Mouse (Mus musculus): ENCODE data around the gene Stx8. TPM values are rescaled to one million over a fixed set of nuclear protein-coding genes. Genes with fewer than 3 reads are reported as not detected.

Stx8 gene
- polyA plus RNA-seq, 1 experiment from 2014 or later, result 68.1 TPM

- Histone ChIP-seq H3K27me3 (no peaks in the 10 kb centered on the region), H3K27ac (no peak overlapping the region), H3K4me2 (no peak overlapping the region), H3K9me3 (no peaks in the 10 kb centered on the region), H3K36me3 (peaks cover 4% of the 10 kb centered on the region; the same call in 1 of the 2 replicates), H3K4me1 (peaks cover 14% of the 10 kb centered on the region), H3K9ac (no peak overlapping the region), H3K4me3 (no peak overlapping the region)
- WGBS, result 91% methylated on average over 7 of the region's 7 CpGs
- no peak for ATAC-seq (ENCODE audit: insufficient number of reproducible peaks, insufficient read depth, low FRiP score, low TSS enrichment, low read depth)
These were observed 56.0 kb downstream of the Stx8 start for GRCm38 (mm10) chr11:68021976-68022375.

- no peak for ATAC-seq (ENCODE audit: insufficient number of reproducible peaks, insufficient read depth, low FRiP score, low TSS enrichment, low read depth)
- no peaks in the 10 kb centered on the region for H3K9me3 ChIP-seq
- H3K27ac ChIP-seq, result no peak overlapping the region
- H3K4me1 ChIP-seq, result peaks cover 14% of the 10 kb centered on the region
- WGBS, result 64% methylated on average over 5 of the region's 5 CpGs
- H3K4me2 ChIP-seq, result no peak overlapping the region
- H3K36me3 ChIP-seq, result peaks cover 4% of the 10 kb centered on the region; the same call in 1 of the 2 replicates
- no peaks in the 10 kb centered on the region for H3K27me3 ChIP-seq
- no peak overlapping the region for H3K4me3 ChIP-seq
- no peak overlapping the region for H3K9ac ChIP-seq
These were observed 56.9 kb downstream of the Stx8 start for GRCm38 (mm10) chr11:68022895-68023294.

GRCm38 (mm10) chr11:68023811-68024369, 57.9 kb downstream of the Stx8 start:
- H3K4me2 ChIP-seq, result no peak overlapping the region
- no peaks in the 10 kb centered on the region for H3K9me3 ChIP-seq
- no peak overlapping the region for H3K27ac ChIP-seq
- H3K27me3 ChIP-seq, result no peaks in the 10 kb centered on the region
- no peak overlapping the region for H3K9ac ChIP-seq
- WGBS, result 64% methylated on average over 8 of the region's 8 CpGs
- peaks cover 4% of the 10 kb centered on the region; the same call in 1 of the 2 replicates for H3K36me3 ChIP-seq
- peaks cover 14% of the 10 kb centered on the region for H3K4me1 ChIP-seq
- ATAC-seq (ENCODE audit: insufficient number of reproducible peaks, insufficient read depth, low FRiP score, low TSS enrichment, low read depth), result no peak
- no peak overlapping the region for H3K4me3 ChIP-seq

GRCm38 (mm10) chr11:68026590-68026989, 60.6 kb downstream of the Stx8 start:
- 81% methylated on average over 5 of the region's 5 CpGs for WGBS
- H3K4me2 ChIP-seq, result no peak overlapping the region

GRCm38 (mm10) chr11:68029079-68029478, 63.1 kb downstream of the Stx8 start:
- Histone ChIP-seq H3K9ac (no peak overlapping the region), H3K36me3 (no peaks in the 10 kb centered on the region), H3K4me3 (no peak overlapping the region), H3K4me2 (no peak overlapping the region), H3K27ac (no peak overlapping the region), H3K4me1 (peaks cover 2% of the 10 kb centered on the region; the same call in 1 of the 2 replicates), H3K27me3 (no peaks in the 10 kb centered on the region), H3K9me3 (no peaks in the 10 kb centered on the region)
- ATAC-seq (ENCODE audit: insufficient number of reproducible peaks, insufficient read depth, low FRiP score, low TSS enrichment, low read depth), result no peak
- WGBS, result 69% methylated on average over 4 of the region's 4 CpGs

More at GRCm38 (mm10) chr11:68026590-68026989, 60.6 kb downstream of the Stx8 start:
- Histone ChIP-seq H3K36me3 (peaks cover 4% of the 10 kb centered on the region; the same call in 1 of the 2 replicates), H3K27ac (no peak overlapping the region), H3K4me1 (peaks cover 14% of the 10 kb centered on the region), H3K9ac (no peak overlapping the region), H3K9me3 (no peaks in the 10 kb centered on the region), H3K4me3 (no peak overlapping the region), H3K27me3 (no peaks in the 10 kb centered on the region)
- no peak for ATAC-seq (ENCODE audit: insufficient number of reproducible peaks, insufficient read depth, low FRiP score, low TSS enrichment, low read depth)

GRCm38 (mm10) chr11:68029871-68030270, 63.9 kb downstream of the Stx8 start:
- H3K4me2 ChIP-seq, result no peak overlapping the region
- H3K27me3 ChIP-seq, result no peaks in the 10 kb centered on the region
- no peaks in the 10 kb centered on the region for H3K4me1 ChIP-seq
- no peak overlapping the region for H3K9ac ChIP-seq
- no peaks in the 10 kb centered on the region for H3K9me3 ChIP-seq
- ATAC-seq (ENCODE audit: insufficient number of reproducible peaks, insufficient read depth, low FRiP score, low TSS enrichment, low read depth), result no peak
- no peak overlapping the region for H3K27ac ChIP-seq
- 11% methylated on average over 3 of the region's 3 CpGs for WGBS
- no peaks in the 10 kb centered on the region for H3K36me3 ChIP-seq
- H3K4me3 ChIP-seq, result no peak overlapping the region

GRCm38 (mm10) chr11:68030771-68031170, 64.8 kb downstream of the Stx8 start:
- Histone ChIP-seq H3K36me3 (no peaks in the 10 kb centered on the region), H3K27ac (no peak overlapping the region), H3K4me1 (peaks cover 3% of the 10 kb centered on the region), H3K4me3 (no peak overlapping the region), H3K9ac (no peak overlapping the region), H3K27me3 (no peaks in the 10 kb centered on the region), H3K4me2 (no peak overlapping the region), H3K9me3 (no peaks in the 10 kb centered on the region)
- 92% methylated on average over 1 of the region's 1 CpGs for WGBS
- no peak for ATAC-seq (ENCODE audit: insufficient number of reproducible peaks, insufficient read depth, low FRiP score, low TSS enrichment, low read depth)

GRCm38 (mm10) chr11:68032448-68032847, 66.5 kb downstream of the Stx8 start:
- Histone ChIP-seq H3K4me1 (peaks cover 18% of the 10 kb centered on the region), H3K9me3 (no peaks in the 10 kb centered on the region), H3K36me3 (no peaks in the 10 kb centered on the region), H3K27ac (no peak overlapping the region), H3K4me3 (no peak overlapping the region), H3K27me3 (no peaks in the 10 kb centered on the region), H3K4me2 (no peak overlapping the region), H3K9ac (no peak overlapping the region)
- WGBS, result 82% methylated on average over 2 of the region's 2 CpGs
- ATAC-seq (ENCODE audit: insufficient number of reproducible peaks, insufficient read depth, low FRiP score, low TSS enrichment, low read depth), result no peak

- no peaks in the 10 kb centered on the region for H3K27me3 ChIP-seq
- H3K9me3 ChIP-seq, result no peaks in the 10 kb centered on the region
- H3K9ac ChIP-seq, result no peak overlapping the region
- H3K4me2 ChIP-seq, result no peak overlapping the region
- no peak overlapping the region for H3K27ac ChIP-seq
- H3K36me3 ChIP-seq, result no peaks in the 10 kb centered on the region
- no peak for ATAC-seq (ENCODE audit: insufficient number of reproducible peaks, insufficient read depth, low FRiP score, low TSS enrichment, low read depth)
- no peak overlapping the region for H3K4me3 ChIP-seq
- WGBS, result 76% methylated on average over 11 of the region's 11 CpGs
- peaks cover 18% of the 10 kb centered on the region for H3K4me1 ChIP-seq
These were observed 67.4 kb downstream of the Stx8 start for GRCm38 (mm10) chr11:68033331-68033926.

GRCm38 (mm10) chr11:68034422-68034821, 68.4 kb downstream of the Stx8 start:
- ATAC-seq (ENCODE audit: insufficient number of reproducible peaks, insufficient read depth, low FRiP score, low TSS enrichment, low read depth), result no peak
- 92% methylated on average over 5 of the region's 5 CpGs for WGBS
- Histone ChIP-seq H3K27me3 (no peaks in the 10 kb centered on the region), H3K27ac (no peak overlapping the region), H3K36me3 (no peaks in the 10 kb centered on the region), H3K4me2 (no peak overlapping the region), H3K9me3 (no peaks in the 10 kb centered on the region), H3K4me3 (no peak overlapping the region), H3K4me1 (peaks cover 18% of the 10 kb centered on the region), H3K9ac (no peak overlapping the region)

GRCm38 (mm10) chr11:68035303-68035891, 69.4 kb downstream of the Stx8 start:
- Histone ChIP-seq H3K4me3 (no peak overlapping the region), H3K9me3 (no peaks in the 10 kb centered on the region), H3K36me3 (no peaks in the 10 kb centered on the region), H3K9ac (no peak overlapping the region), H3K4me1 (peaks cover 18% of the 10 kb centered on the region), H3K27ac (no peak overlapping the region), H3K4me2 (no peak overlapping the region), H3K27me3 (no peaks in the 10 kb centered on the region)
- 70% methylated on average over 4 of the region's 4 CpGs for WGBS
- ATAC-seq (ENCODE audit: insufficient number of reproducible peaks, insufficient read depth, low FRiP score, low TSS enrichment, low read depth), result no peak
